ENCODE assay signal across 25 mouse cellular contexts in genomic region chr5:43827366-43827765, GRCm38 (mm10). TPM values are rescaled to one million over a fixed set of nuclear protein-coding genes. Genes with fewer than 3 reads are reported as not detected.
"Had no signal": no experiment of that assay in that cellular context is flagged by ENCODE, and none has a peak within 500 bp of the region (broad histone marks: within the 10 kb centered on the region; RNA-seq: fewer than 3 reads in every experiment).

No protein-coding gene starts in this region.

- H3K27ac ChIP-seq: intestine, embryonic 15.5 days; kidney, embryonic 15.5 days; limb, embryonic 12.5 days; limb, embryonic 15.5 days; liver, embryonic 14.5 days; macrophage; midbrain, embryonic 13.5 days; stomach, postnatal 0 days had no signal

- H3K9ac ChIP-seq: intestine, embryonic 15.5 days; kidney, embryonic 15.5 days; limb, embryonic 12.5 days; limb, embryonic 15.5 days; liver, embryonic 14.5 days; liver, postnatal 0 days; lung, embryonic 14.5 days; midbrain, embryonic 13.5 days had no signal

- H3K4me2 ChIP-seq: intestine, embryonic 15.5 days; kidney, embryonic 15.5 days; limb, embryonic 12.5 days; limb, embryonic 15.5 days; liver, embryonic 11.5 days; lung, embryonic 14.5 days; midbrain, embryonic 13.5 days had no signal

- H3K36me3 ChIP-seq: intestine, embryonic 15.5 days; kidney, embryonic 15.5 days; limb, embryonic 12.5 days; limb, embryonic 15.5 days; midbrain, embryonic 13.5 days had no signal

- ATAC-seq: intestine, embryonic 15.5 days; liver, postnatal 0 days; lung, postnatal 0 days; midbrain, embryonic 13.5 days had no signal

- H3K9me3 ChIP-seq: intestine, embryonic 15.5 days; kidney, embryonic 15.5 days; limb, embryonic 12.5 days; limb, embryonic 15.5 days; midbrain, embryonic 13.5 days had no signal

- H3K4me3 ChIP-seq: intestine, embryonic 15.5 days; kidney, embryonic 15.5 days; limb, embryonic 12.5 days; limb, embryonic 15.5 days; midbrain, embryonic 13.5 days had no signal

- H3K4me1 ChIP-seq: intestine, embryonic 15.5 days; kidney, embryonic 15.5 days; limb, embryonic 15.5 days; midbrain, embryonic 13.5 days had no signal

- DNase-seq: kidney, adult 11 months; kidney, adult 8-10 months; kidney, postnatal 10 days; kidney, postnatal 36 days; layer of hippocampus, postnatal 36 days; left cerebral cortex, postnatal 4 days; liver, postnatal 0 days; lung, embryonic 14.5 days; right cerebral cortex, adult 18-20 months; right cerebral cortex, postnatal 14 days; right cerebral cortex, postnatal 4 days; thymus, adult 2 months had no signal

- H3K27me3 ChIP-seq: intestine, embryonic 15.5 days; kidney, embryonic 15.5 days; limb, embryonic 12.5 days; limb, embryonic 15.5 days; midbrain, embryonic 13.5 days had no signal

RNA-seq across cellular contexts. Expression of gene Bst1, which starts 8.7 kb away (rescaled TPM):
- total RNA-seq: layer of hippocampus, postnatal 36 days; left cerebral cortex, adult 8-10 months; left cerebral cortex, postnatal 4 days had no signal
- polyA plus RNA-seq: limb, embryonic 12.5 days; midbrain, embryonic 13.5 days; neural tube, embryonic 11.5 days; neural tube, embryonic 14.5 days had no signal
